Mouse (Mus musculus) sigmoid colon, adult 10 weeks (tissue): ENCODE measurements around the gene Krt24. TPM values are rescaled to one million over a fixed set of nuclear protein-coding genes. Genes with fewer than 3 reads are reported as not detected.

ENCODE experiments used
- polyA plus RNA-seq: library from polyadenylated mRNA; stranded (reverse); fragments of 350-450 nt; fragmentation: Illumina TruSeq; extraction: RNeasy Lipid Tissue Mini Kit (QIAGEN cat#74804); gene quantifications from one replicate; pipeline ENCODE4 v1.2.3, GENCODE M21; 2014; ENCODE audit warnings: low read depth, low replicate concordance

Krt24 gene
- polyA plus RNA-seq = not detected

GRCm38 (mm10) chr11:99284833-99285312 lies at the start of gene Krt24:
Krt24 (minus strand) TSS chr11:99285262.

GRCm38 (mm10) chr11:99322851-99323250 lies 37.8 kb upstream of the Krt24 start, which contains the start of gene Krt25:
Krt25 (minus strand) TSS chr11:99322951.

GRCm38 (mm10) chr11:99243820-99244374 lies 41.2 kb downstream of the Krt24 start, which contains the start of gene Krt222:
Krt222 (minus strand) TSS chr11:99244085.

GRCm38 (mm10) chr11:99230261-99231048 lies 54.6 kb downstream of the Krt24 start, which contains the start of gene Smarce1:
Smarce1 (minus strand) TSS chr11:99231017.

Other genes with a start within 250 kb of the Krt24 start
- 20.5 TPM for gene Igfbp4, start 244.0 kb downstream of the Krt24 start, polyA plus RNA-seq
- gene Tns4, start 196.0 kb downstream of the Krt24 start, polyA plus RNA-seq = 44.7 TPM
- 0.57 TPM for gene Ccr7, start 130.2 kb downstream of the Krt24 start, polyA plus RNA-seq
- 168 TPM for gene Smarce1, start 54.2 kb downstream of the Krt24 start, polyA plus RNA-seq
- 3.2 TPM for gene Krt222, start 41.2 kb downstream of the Krt24 start, polyA plus RNA-seq
- not detected for gene Krt25, start 37.7 kb upstream of the Krt24 start, polyA plus RNA-seq
- not detected for gene Krt26, start 52.7 kb upstream of the Krt24 start, polyA plus RNA-seq
- gene Krt27, start 65.8 kb upstream of the Krt24 start, polyA plus RNA-seq = not detected
- not detected for gene Krt28, start 89.6 kb upstream of the Krt24 start, polyA plus RNA-seq
- 17.3 TPM for gene Krt10, start 104.1 kb upstream of the Krt24 start, polyA plus RNA-seq
- 0.47 TPM for gene Krt12, start 137.0 kb upstream of the Krt24 start, polyA plus RNA-seq
- gene Krt20, start 152.9 kb upstream of the Krt24 start, polyA plus RNA-seq = 486 TPM
- gene Krt23, start 207.9 kb upstream of the Krt24 start, polyA plus RNA-seq = 3.1 TPM
- not detected for gene Krt39, start 236.1 kb upstream of the Krt24 start, polyA plus RNA-seq